Mouse (Mus musculus): ENCODE results near the gene Hoxc6.

Gene Hoxc6

GRCm38 (mm10) chr15:102997939-102998355 lies at the start of gene Hoxc6:
Gene Hoxc6, plus strand, starts transcription at chr15:102998257.
- no peak for DNase-seq

- no peak for DNase-seq
Observed at GRCm38 (mm10) chr15:102948842-102949241, 49.2 kb upstream of the Hoxc6 start.

- no peak for DNase-seq
Observed at GRCm38 (mm10) chr15:102949696-102950095, 48.4 kb upstream of the Hoxc6 start.

GRCm38 (mm10) chr15:102950877-102951276 lies 47.2 kb upstream of the Hoxc6 start:
- no peak for DNase-seq

GRCm38 (mm10) chr15:102953561-102953960 lies 44.5 kb upstream of the Hoxc6 start:
- DNase-seq: no peak

GRCm38 (mm10) chr15:102954192-102955006 lies 43.7 kb upstream of the Hoxc6 start, which contains the start of gene Hoxc11:
Gene Hoxc11, plus strand, starts transcription at chr15:102954427.
- DNase-seq: no peak

GRCm38 (mm10) chr15:102955007-102955382 lies 43.1 kb upstream of the Hoxc6 start:
- no peak for DNase-seq

GRCm38 (mm10) chr15:102955833-102956640 lies 42.0 kb upstream of the Hoxc6 start:
- DNase-seq: no peak

- no peak for DNase-seq
Observed at GRCm38 (mm10) chr15:102956906-102957305, 41.2 kb upstream of the Hoxc6 start.

GRCm38 (mm10) chr15:102959663-102960191 lies 38.3 kb upstream of the Hoxc6 start:
- DNase-seq: no peak

- DNase-seq: no peak
Observed at GRCm38 (mm10) chr15:102961728-102962127, 36.3 kb upstream of the Hoxc6 start.

- DNase-seq: no peak
Observed at GRCm38 (mm10) chr15:102962492-102962891, 35.6 kb upstream of the Hoxc6 start.

- no peak for DNase-seq
Observed at GRCm38 (mm10) chr15:102963259-102963658, 34.8 kb upstream of the Hoxc6 start.

- no peak for DNase-seq
Observed at GRCm38 (mm10) chr15:102963671-102964640, 34.1 kb upstream of the Hoxc6 start.

- DNase-seq: no peak
Observed at GRCm38 (mm10) chr15:102965003-102965891, 32.8 kb upstream of the Hoxc6 start.

GRCm38 (mm10) chr15:102965892-102966775 lies 31.9 kb upstream of the Hoxc6 start:
- no peak for DNase-seq

GRCm38 (mm10) chr15:102966776-102967311 lies 31.2 kb upstream of the Hoxc6 start, which contains the start of gene Hoxc10:
Gene Hoxc10, plus strand, starts transcription at chr15:102966796.
- no peak for DNase-seq

GRCm38 (mm10) chr15:102967312-102967510 lies 30.8 kb upstream of the Hoxc6 start, which contains the start of gene Hoxc5:
Gene Hoxc5, plus strand, starts transcription at chr15:102967443.
- no peak for DNase-seq

GRCm38 (mm10) chr15:102967511-102968397 lies 30.3 kb upstream of the Hoxc6 start:
- no peak for DNase-seq
